Mouse (Mus musculus): ENCODE measurements around the gene Tmem168. TPM values are rescaled to one million over a fixed set of nuclear protein-coding genes. Genes with fewer than 3 reads are reported as not detected.

Tmem168 gene
- 37.9 and 38.5 TPM in 2 replicates for total RNA-seq (2023)

GRCm38 (mm10) chr6:13607621-13608493, at the start of gene Tmem168:
Gene Tmem168 (minus strand): TSS chr6:13608100.

Other genes with a start within 250 kb of the Tmem168 start
- gene Bmt2, start 69.9 kb upstream of the Tmem168 start, total RNA-seq (2023), result 15.5 and 20.5 TPM in 2 replicates
- gene Gpr85, start 231.8 kb upstream of the Tmem168 start, total RNA-seq (2023), result 0.43 and 0.63 TPM in 2 replicates